ENCODE assay signal across 8 mouse cellular contexts in the genomic region with DNA sequence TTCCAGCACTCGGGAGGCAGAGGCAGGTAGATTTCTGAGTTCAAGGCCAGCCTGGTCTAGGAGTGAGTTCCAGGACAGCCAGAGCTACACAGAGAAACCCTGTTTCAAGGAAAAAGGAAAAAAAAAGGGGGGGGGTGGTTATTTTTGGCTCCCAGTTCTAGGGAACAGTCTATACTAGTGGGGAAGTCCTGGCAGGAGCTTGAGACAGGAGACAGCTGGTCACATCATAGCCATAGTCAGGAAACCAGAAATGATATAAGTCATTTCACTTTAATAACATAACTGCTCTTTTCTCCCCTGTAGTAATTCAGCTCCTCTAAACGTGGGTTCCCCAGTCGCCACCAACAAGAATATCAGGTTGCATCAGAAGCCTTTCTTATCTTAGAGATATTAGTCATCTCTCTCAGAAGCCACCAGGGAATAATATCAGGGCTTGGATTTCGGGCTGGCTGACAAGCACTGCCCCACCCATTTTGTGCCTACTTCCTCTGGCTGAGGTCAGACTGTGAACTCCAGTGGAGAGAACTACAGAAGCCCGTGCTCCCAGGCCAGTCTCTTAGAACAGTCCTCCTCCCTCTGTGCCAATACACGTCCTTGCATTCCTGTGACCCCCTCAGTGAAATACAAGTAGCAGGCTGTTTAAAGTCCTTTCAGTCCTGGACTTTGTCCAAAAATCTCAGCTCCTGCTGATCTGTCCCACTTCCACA. TPM values are rescaled to one million over a fixed set of nuclear protein-coding genes. Genes with fewer than 3 reads are reported as not detected.
DNase-seq lines count a peak whose midpoint lies in the region; ATAC-seq and TF ChIP-seq lines count a peak whose summit lies in the region.
"Had no signal": no experiment of that assay in that cellular context is flagged by ENCODE, and none has a peak within 500 bp of the region (broad histone marks: within the 10 kb centered on the region; RNA-seq: fewer than 3 reads in every experiment).

No protein-coding gene starts in this region.

- WGBS in lung, adult 2 months: 15% methylated on average over 6 of the region's 6 CpGs
- 53% methylated on average over 6 of the region's 6 CpGs for WGBS in hindbrain, embryonic 14.5 days

- no peak overlapping the region for H3K4me2 ChIP-seq in hindbrain, embryonic 14.5 days (replicated peaks)

- no peak for ATAC-seq in erythroid progenitor cell, adult 5-6 weeks (replicated peaks; ENCODE audit: low FRiP score, poor library complexity, severe bottlenecking)
- ATAC-seq in hindbrain, embryonic 14.5 days (ENCODE audit: low FRiP score): no peak; the same call in 1 of the 2 replicates

- no peak for TF ChIP-seq CTCF in lung, adult 2 months (IDR thresholded peaks at IDR 0.05; ENCODE audit: insufficient read depth, low read length)

- H3K27ac ChIP-seq in hindbrain, embryonic 14.5 days: no peak overlapping the region

- H3K4me3 ChIP-seq in lung, adult 2 months (replicated peaks; ENCODE audit: extremely low read depth, low read depth, low read length): no peak overlapping the region
- no peak overlapping the region for H3K4me3 ChIP-seq in hindbrain, embryonic 14.5 days (replicated peaks; ENCODE audit: low read length)

- no peak for TF ChIP-seq POLR2A in lung, adult 2 months (IDR thresholded peaks at IDR 0.05; ENCODE audit: borderline replicate concordance, extremely low read depth, low read depth, low read length)

- H3K27me3 ChIP-seq in hindbrain, embryonic 14.5 days (ENCODE audit: control insufficient read depth, insufficient read depth, low read length): no peaks in the 10 kb centered on the region

- no peaks in the 10 kb centered on the region for H3K36me3 ChIP-seq in hindbrain, embryonic 14.5 days (replicated peaks; ENCODE audit: control insufficient read depth, insufficient read depth)

- H3K9me3 ChIP-seq in hindbrain, embryonic 14.5 days (ENCODE audit: control insufficient read depth, low read length): no peaks in the 10 kb centered on the region
- H3K9me3 ChIP-seq: megakaryocyte, embryonic 14.5 days had no signal

- peaks cover 7% of the 10 kb centered on the region for H3K4me1 ChIP-seq in lung, adult 2 months (ENCODE audit: control insufficient read depth, insufficient read depth, low read length)
- no peaks in the 10 kb centered on the region for H3K4me1 ChIP-seq in hindbrain, embryonic 14.5 days (replicated peaks; ENCODE audit: control insufficient read depth, insufficient read depth, low read length)

- no peak overlapping the region for H3K9ac ChIP-seq in hindbrain, embryonic 14.5 days

- peak; percentile 50 for DNase-seq in retina, postnatal 1 day
- DNase-seq in retina, embryonic 14.5 days (ENCODE audit: low spot score): no peak
- peak; percentile 26 for DNase-seq in gastrocnemius, postnatal 25 days
- peak; percentile 26 for DNase-seq in lung, adult 2 months
- DNase-seq in urinary bladder, postnatal 4 days (ENCODE audit: low spot score in 2 of 2): no peak
- no peak for DNase-seq in hindbrain, embryonic 14.5 days (ENCODE audit: low spot score)

RNA-seq across cellular contexts. Expression of a gene that starts 3.7 kb away (rescaled TPM):
- total RNA-seq in gastrocnemius, postnatal 25 days (2021): 10 to 100 TPM; 92.1 to 97.0 TPM
- 21.8 and 38.0 TPM in 2 replicates for polyA plus RNA-seq in lung, adult 2 months (2012; rRNA removed)
- total RNA-seq in erythroid progenitor cell, adult 5-6 weeks (2015; ENCODE audit: low replicate concordance): 32.7 and 35.3 TPM in 2 replicates
- 12.3 TPM in 1 of 2 replicates, not detected in the other for total RNA-seq in erythroid progenitor cell, adult 5-6 weeks (2017; ENCODE audit: low replicate concordance)
- 5.8 and 7.5 TPM in 2 replicates for polyA plus RNA-seq in hindbrain, embryonic 14.5 days (2014; fragmentation: Nextera tagmentation; extraction: Ambion mirVana)

RNA-seq across cellular contexts. Expression of a gene that starts 26.1 kb away (rescaled TPM):
- under 1 TPM; 0.43 to 0.49 TPM for total RNA-seq in gastrocnemius, postnatal 25 days (2021)
- polyA plus RNA-seq in lung, adult 2 months (2012; rRNA removed): 124 and 140 TPM in 2 replicates
- total RNA-seq in erythroid progenitor cell, adult 5-6 weeks (2015; ENCODE audit: low replicate concordance): 1.8 TPM in 1 of 2 replicates, not detected in the other
- 0.08 and 0.64 TPM in 2 replicates for total RNA-seq in erythroid progenitor cell, adult 5-6 weeks (2017; ENCODE audit: low replicate concordance)
- 1.5 and 2.6 TPM in 2 replicates for polyA plus RNA-seq in hindbrain, embryonic 14.5 days (2014; fragmentation: Nextera tagmentation; extraction: Ambion mirVana)

Comparison
In these comparisons a context has a peak if more than half of its experiments do, and no peak if none do; other contexts are left out.
1. DNase-seq: peak in retina, postnatal 1 day (single experiment), gastrocnemius, postnatal 25 days (single experiment) and lung, adult 2 months (single experiment); none in retina, embryonic 14.5 days (single experiment), urinary bladder, postnatal 4 days (0 of 2) and hindbrain, embryonic 14.5 days (single experiment).